Mouse (Mus musculus): Measurements from ENCODE around the gene Rps12-ps3.

DNA sequence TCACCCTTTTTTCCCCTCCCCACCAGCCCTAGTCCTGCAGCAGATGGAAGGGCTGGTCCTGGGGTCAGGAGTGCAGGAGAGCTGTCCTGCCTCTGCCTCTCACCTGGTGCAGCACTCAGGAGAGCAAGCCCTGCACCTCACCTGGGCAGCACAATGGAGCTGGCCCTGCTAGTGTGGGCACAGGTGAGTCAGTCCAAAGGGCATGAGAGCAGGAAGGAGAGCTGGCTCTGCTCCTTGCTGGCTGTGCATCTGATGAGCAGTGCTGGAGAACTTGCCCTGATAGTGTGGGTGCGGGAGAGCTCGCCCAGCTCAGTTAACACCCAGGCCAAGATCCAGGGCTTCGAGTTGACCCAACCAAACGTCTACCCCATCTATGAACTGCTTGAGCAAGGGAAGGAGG, 45.8 kb downstream of the Rps12-ps3 start:
- no peak for TF ChIP-seq CTCF (IDR thresholded peaks at IDR 0.05; ENCODE audit: insufficient read depth, low read length)
- no peak for TF ChIP-seq POLR2A (IDR thresholded peaks at IDR 0.05; ENCODE audit: borderline replicate concordance, extremely low read depth, low read depth, low read length)

All from lung, adult 2 months (tissue).